Comparison of ENCODE assay signal across 28 mouse cellular contexts in genomic region chr6:34370081-34370480, GRCm38 (mm10). TPM values are rescaled to one million over a fixed set of nuclear protein-coding genes. Genes with fewer than 3 reads are reported as not detected.
"Had no signal": no experiment of that assay in that cellular context is flagged by ENCODE, and none has a peak within 500 bp of the region (broad histone marks: within the 10 kb centered on the region; RNA-seq: fewer than 3 reads in every experiment).

No protein-coding gene starts in this region.

- DNase-seq: gastrocnemius, adult 2 months; gastrocnemius, postnatal 10 days; gastrocnemius, postnatal 36 days; heart, adult 2 months; heart, postnatal 14 days; heart, postnatal 36 days; kidney, adult 11 months; kidney, adult 2 months; kidney, adult 9 months; kidney, postnatal 14 days; kidney, postnatal 36 days; layer of hippocampus, adult 9-11 months; layer of hippocampus, postnatal 36 days; left cerebral cortex, postnatal 4 days had no signal

- ATAC-seq: hindbrain, postnatal 0 days; intestine, embryonic 16.5 days; liver, embryonic 12.5 days had no signal

RNA-seq across cellular contexts. Expression of gene Akr1b8, which starts 16.2 kb away (rescaled TPM):
- total RNA-seq: hematopoietic stem cell, adult 5-6 weeks had no signal

RNA-seq across cellular contexts. Expression of gene Akr1b7, which starts 42.1 kb away (rescaled TPM):
- total RNA-seq: gastrocnemius, adult 2 months; gastrocnemius, postnatal 10 days; gastrocnemius, postnatal 36 days; heart, adult 2 months; heart, postnatal 14 days; heart, postnatal 36 days; hematopoietic stem cell, adult 5-6 weeks; hindbrain, postnatal 0 days; layer of hippocampus, adult 18-20 months; layer of hippocampus, postnatal 14 days; layer of hippocampus, postnatal 36 days; left cerebral cortex, adult 18-20 months; left cerebral cortex, postnatal 10 days; left cerebral cortex, postnatal 25 days; left cerebral cortex, postnatal 4 days had no signal
- polyA plus RNA-seq: heart, adult 2 months; heart, embryonic 13.5 days; heart, embryonic 15.5 days; hindbrain, embryonic 11.5 days; hindbrain, embryonic 13.5 days; hindbrain, postnatal 0 days; limb, embryonic 13.5 days had no signal
